Mouse (Mus musculus): ENCODE results near the gene Mtmr11.

DNA sequence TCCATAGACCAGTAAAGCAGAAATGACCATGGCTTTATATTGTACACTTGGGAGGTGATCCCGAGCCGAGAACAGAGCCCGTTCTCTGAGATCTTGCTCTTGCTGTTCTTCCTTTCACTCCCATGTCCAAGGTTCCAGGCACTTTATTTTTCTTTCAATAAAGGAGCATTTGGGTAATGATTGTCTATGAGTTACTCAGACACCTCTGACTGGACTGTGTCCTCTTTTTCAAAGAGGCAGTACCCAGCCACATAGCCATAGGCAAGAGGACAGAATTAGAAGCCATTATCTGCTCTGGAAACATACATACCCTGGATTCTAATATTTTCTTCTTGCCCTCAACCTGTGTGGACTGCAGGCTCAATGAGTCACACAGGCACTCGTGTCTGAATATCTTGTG is 2.0 kb upstream of the Mtmr11 start:
- TF ChIP-seq CTCF (IDR thresholded peaks at IDR 0.05; ENCODE audit: control insufficient read depth, insufficient read depth, low read length): no peak
- TF ChIP-seq POLR2A (IDR thresholded peaks at IDR 0.05; ENCODE audit: borderline replicate concordance, control insufficient read depth, low read depth, low read length): no peak

Measured in bone marrow, adult 2 months (tissue).